Mouse (Mus musculus) MEL (cell line): Measurements from ENCODE around the gene Sdhaf3.

Experiments
- CTCF ChIP-seq, 3 experiments: IDR thresholded peaks in 2 of 3; conservative IDR thresholded peaks in 1 of 3; 2 replicates each; pipeline ENCODE4 v1.5.1; 2011 to 2012; ENCODE audit warnings: low read length in 3 of 3, low read depth in 2 of 3, mild to moderate bottlenecking in 2 of 3, improper control_type of control experiment in 1 of 3, inconsistent platforms in 1 of 3, mixed read lengths in 1 of 3, moderate library complexity in 1 of 3; ENCODE audit not compliant: control insufficient read depth in 1 of 3, insufficient read depth in 1 of 3, poor library complexity in 1 of 3, severe bottlenecking in 1 of 3
- ELF1 ChIP-seq: IDR thresholded peaks from 2 replicates; pipeline ENCODE4 v1.6.1; 2014; ENCODE audit warnings: low read depth, mild to moderate bottlenecking, inconsistent platforms, low read length, improper control_type of control experiment, moderate library complexity
- MAFK ChIP-seq: IDR thresholded peaks from 2 replicates; pipeline ENCODE4 v1.6.1; 2011; ENCODE audit warnings: low read depth, mild to moderate bottlenecking, low read length, improper control_type of control experiment, borderline replicate concordance
- NRF1 ChIP-seq: IDR thresholded peaks from 2 replicates; pipeline ENCODE4 v1.6.1; 2014; ENCODE audit warnings: low read depth, mild to moderate bottlenecking, inconsistent platforms, low read length, improper control_type of control experiment, moderate library complexity; ENCODE audit not compliant: poor library complexity, insufficient read depth, severe bottlenecking
- POLR2A ChIP-seq, 2 experiments: IDR thresholded peaks; 2 replicates each; pipeline ENCODE4 v1.6.1; 2011 to 2012; ENCODE audit warnings: low read length in 2 of 2, mild to moderate bottlenecking in 2 of 2, control low read depth in 1 of 2, improper control_type of control experiment in 1 of 2, low read depth in 1 of 2, moderate library complexity in 1 of 2; ENCODE audit not compliant: control insufficient read depth in 1 of 2, insufficient read depth in 1 of 2, poor library complexity in 1 of 2
- TCF12 ChIP-seq: IDR thresholded peaks from 2 replicates; pipeline ENCODE4 v1.6.1; 2014; ENCODE audit warnings: low read depth, mild to moderate bottlenecking, inconsistent platforms, low read length, improper control_type of control experiment, moderate library complexity

GRCm38 (mm10) chr6:7004005-7004404, 48.2 kb downstream of the Sdhaf3 start:
- TF ChIP-seq CTCF (IDR thresholded peaks at IDR 0.05 in 2 of 3, conservative IDR thresholded peaks at IDR 0.05 in 1 of 3; ENCODE audit: control insufficient read depth in 1 of 3, insufficient read depth in 1 of 3, low read depth in 2 of 3, low read length in 3 of 3, poor library complexity in 1 of 3, severe bottlenecking in 1 of 3) (peak in 2 of 3 experiments; percentile 1 to 46; a peak in 2 of 6 replicates), NRF1 (no peak), POLR2A (IDR thresholded peaks at IDR 0.05; ENCODE audit: control insufficient read depth in 1 of 2, insufficient read depth in 1 of 2, low read depth in 1 of 2, low read length in 2 of 2, poor library complexity in 1 of 2) (no peak), TCF12 (no peak), ELF1 (no peak), MAFK (no peak)
